Mouse (Mus musculus) skeletal muscle tissue, postnatal 0 days (tissue): ENCODE data around the gene Pdp2. TPM values are rescaled to one million over a fixed set of nuclear protein-coding genes. Genes with fewer than 3 reads are reported as not detected.

ENCODE experiments used
- polyA plus RNA-seq: library from polyadenylated mRNA; unstranded; fragments of >200 nt; fragmentation: Nextera tagmentation; extraction: Ambion mirVana; gene quantifications from 2 replicates; pipeline ENCODE4 v1.2.1, GENCODE M21; 2015

Pdp2 gene
- polyA plus RNA-seq = 5.3 and 5.4 TPM in 2 replicates

GRCm38 (mm10) chr8:104591133-104591834 is at the start of gene Pdp2:
Pdp2 (plus strand) TSS chr8:104591451.

GRCm38 (mm10) chr8:104624161-104624560 is 32.9 kb downstream of the Pdp2 start, which contains the start of gene Cdh16:
Cdh16 (minus strand) TSS chr8:104624396.

GRCm38 (mm10) chr8:104630981-104631663 is 39.9 kb downstream of the Pdp2 start, which contains the start of gene Rrad:
Rrad (minus strand) TSS chr8:104631327.

GRCm38 (mm10) chr8:104641426-104642323 is 50.4 kb downstream of the Pdp2 start, which contains the start of gene Ciao2b:
Ciao2b (minus strand) TSS chr8:104641965.

Other genes starting within 250 kb of the Pdp2 start
- gene Cmtm4, start 195.6 kb upstream of the Pdp2 start, polyA plus RNA-seq = 0.90 and 1.1 TPM in 2 replicates
- gene Dync1li2, start 148.4 kb upstream of the Pdp2 start, polyA plus RNA-seq = 42.8 and 43.2 TPM in 2 replicates
- gene Terb1, start 81.5 kb upstream of the Pdp2 start, polyA plus RNA-seq = 0.38 and 0.42 TPM in 2 replicates
- 60.7 and 62.2 TPM in 2 replicates for gene Nae1, start 56.8 kb upstream of the Pdp2 start, polyA plus RNA-seq
- 1.1 and 1.4 TPM in 2 replicates for gene Car7, start 56.8 kb upstream of the Pdp2 start, polyA plus RNA-seq
- 8.1 and 8.4 TPM in 2 replicates for gene Cdh16, start 32.9 kb downstream of the Pdp2 start, polyA plus RNA-seq
- gene Rrad, start 39.9 kb downstream of the Pdp2 start, polyA plus RNA-seq = 91.8 and 103 TPM in 2 replicates
- 119 and 126 TPM in 2 replicates for gene Ciao2b, start 50.5 kb downstream of the Pdp2 start, polyA plus RNA-seq
- 0.08 TPM in 1 of 2 replicates, not detected in the other for gene Ces2a, start 142.6 kb downstream of the Pdp2 start, polyA plus RNA-seq
- gene Ces2b, start 240.1 kb downstream of the Pdp2 start, polyA plus RNA-seq = 0.17 TPM in 1 of 2 replicates, not detected in the other